Mouse (Mus musculus) neural tube, embryonic 13.5 days (tissue): ENCODE data around the gene Fam114a1. TPM values are rescaled to one million over a fixed set of nuclear protein-coding genes. Genes with fewer than 3 reads are reported as not detected.

Experiments used
- microRNA counts: library from miRNA; unstranded; fragments of <30 nt; microRNA quantifications from one replicate; lab custom pipeline; 2016
- microRNA-seq: library from miRNA; unstranded; fragments of <30 nt; microRNA quantifications from one replicate; pipeline ENCODE4, GENCODE M21; 2016
- polyA plus RNA-seq: library from polyadenylated mRNA; unstranded; fragments of >200 nt; fragmentation: Nextera tagmentation; extraction: Ambion mirVana; gene quantifications from 2 replicates; pipeline ENCODE4 v1.2.1, GENCODE M21; 2015

Fam114a1 gene
- polyA plus RNA-seq, 1 experiment from 2014 or later = 15.4 TPM

MicroRNAs within 50 kb of the gene (microRNA counts, 519-probe panel; counts per million panel counts)
- microRNA mmu-miR-574-3p (lab: Ali Mortazavi, UCI) = 2,310 counts per million, percentile 19 among the panel's probes with 10 or more counts
- microRNA mmu-miR-574-5p (lab: Ali Mortazavi, UCI) = not detected

Small RNAs within 50 kb of the gene (microRNA-seq; reads per million reads assigned to microRNA genes)
- gene Mir574 = 26.4 reads per million, percentile 37 among the genes with 10 or more reads in this experiment

Other genes starting within 250 kb of the Fam114a1 start
- gene Klf3, start 166.7 kb upstream of the Fam114a1 start, polyA plus RNA-seq = 23.8 and 25.3 TPM in 2 replicates
- gene Tlr1, start 36.5 kb upstream of the Fam114a1 start, polyA plus RNA-seq = 0.60 and 1.2 TPM in 2 replicates
- gene Tlr6, start 10.0 kb upstream of the Fam114a1 start, polyA plus RNA-seq = 0.54 and 0.85 TPM in 2 replicates
- not detected in 2 replicates for gene Tmem156, start 122.1 kb downstream of the Fam114a1 start, polyA plus RNA-seq
- gene Klhl5, start 137.5 kb downstream of the Fam114a1 start, polyA plus RNA-seq = 55.8 and 60.8 TPM in 2 replicates
- gene Wdr19, start 229.6 kb downstream of the Fam114a1 start, polyA plus RNA-seq = 10.6 and 12.4 TPM in 2 replicates